Mouse (Mus musculus) stomach, postnatal 0 days (tissue): ENCODE measurements around the gene C1s2. TPM values are rescaled to one million over a fixed set of nuclear protein-coding genes. Genes with fewer than 3 reads are reported as not detected.

ENCODE experiments used
- ATAC-seq: fragments of 200-750 bp; cut with Nextera tagmentation; 2 replicates; pipeline ENCODE4 v1.8.0; 2017; ENCODE audit not compliant: low FRiP score, low TSS enrichment
- DNase-seq: peaks from one replicate; pipeline ENCODE4 v3.0.0-alpha.2; 2016; ENCODE audit warnings: low spot score
- H3K27ac ChIP-seq: fragments of 300-500 bp; sonication (generic); replicated peaks from 2 replicates; pipeline ENCODE4 v1.5.1; 2014; ENCODE audit warnings: mild to moderate bottlenecking, control low read depth
- H3K27me3 ChIP-seq: fragments of 300-500 bp; sonication (generic); 2 replicates; pipeline ENCODE4 v1.6.1; 2014; ENCODE audit warnings: low read length; ENCODE audit not compliant: control insufficient read depth, insufficient read depth
- H3K36me3 ChIP-seq: fragments of 300-500 bp; sonication (generic); 2 replicates; pipeline ENCODE4 v1.6.1; 2014; ENCODE audit warnings: low read length, mixed read lengths; ENCODE audit not compliant: control insufficient read depth, insufficient read depth
- H3K4me1 ChIP-seq: fragments of 300-500 bp; sonication (generic); replicated peaks from 2 replicates; pipeline ENCODE4 v1.6.1; 2014; ENCODE audit warnings: antibody characterized with exemption; ENCODE audit not compliant: control insufficient read depth, insufficient read depth
- H3K4me2 ChIP-seq: fragments of 300-500 bp; sonication (generic); replicated peaks from 2 replicates; pipeline ENCODE4 v1.6.1; 2014; ENCODE audit warnings: low read depth, mild to moderate bottlenecking, control low read depth, moderate library complexity
- H3K4me3 ChIP-seq: fragments of 300-500 bp; sonication (generic); 2 replicates; pipeline ENCODE4 v1.5.1; 2014; ENCODE audit warnings: low read depth, low read length, control low read depth
- H3K9ac ChIP-seq: fragments of 300-500 bp; sonication (generic); 2 replicates; pipeline ENCODE4 v1.6.1; 2014; ENCODE audit warnings: mild to moderate bottlenecking, low read length, control low read depth, mixed read lengths
- H3K9me3 ChIP-seq: fragments of 300-500 bp; sonication (generic); 2 replicates; pipeline ENCODE4 v1.6.1; 2016; ENCODE audit warnings: low read length; ENCODE audit not compliant: control insufficient read depth
- CTCF ChIP-seq: IDR thresholded peaks from 2 replicates; pipeline ENCODE4 v1.5.1; 2016; ENCODE audit warnings: antibody characterized with exemption, low read depth, mild to moderate bottlenecking, moderate library complexity
- EP300 ChIP-seq: optimal IDR thresholded peaks from 2 replicates; pipeline ENCODE3; 2016; ENCODE audit warnings: antibody characterized with exemption
- WGBS: fragments of 180-500 bp; shearing (Covaris S2); extraction: QIAGEN DNeasy Blood & Tissue Kit; methylation state at CpG from one replicate; pipeline ENCODE4 v1.1.7; 2014; 5-methylcytosine and 5-hydroxymethylcytosine counted together
- polyA plus RNA-seq: library from polyadenylated mRNA; unstranded; fragments of >200 nt; fragmentation: Nextera tagmentation; extraction: Ambion mirVana; gene quantifications from 2 replicates; pipeline ENCODE4 v1.2.1, GENCODE M21; 2015

The C1s2 gene
- polyA plus RNA-seq, 1 experiment from 2014 or later, result 0.05 TPM

DNA sequence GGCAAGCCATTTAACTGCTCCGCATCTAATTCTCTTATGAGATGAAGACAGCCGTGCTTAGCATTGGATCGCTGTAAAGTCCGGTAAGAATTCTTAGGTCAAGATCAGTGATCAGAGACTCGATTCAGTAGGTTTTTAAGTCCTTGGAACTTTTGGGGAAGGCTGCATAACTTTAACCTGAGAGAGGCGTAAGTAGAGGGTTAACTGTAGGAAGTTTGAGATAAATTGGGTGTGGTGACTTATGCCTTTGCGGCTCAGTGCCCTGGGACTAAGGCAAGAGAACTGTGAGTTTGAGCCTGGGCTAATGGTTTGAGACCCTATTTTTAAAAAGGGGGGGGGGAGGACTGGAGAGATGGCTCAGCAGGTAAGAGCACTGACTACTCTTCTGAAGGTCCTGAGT, 28.4 kb upstream of the C1s2 start:
- 72% methylated on average over 7 of the region's 7 CpGs for WGBS

DNA sequence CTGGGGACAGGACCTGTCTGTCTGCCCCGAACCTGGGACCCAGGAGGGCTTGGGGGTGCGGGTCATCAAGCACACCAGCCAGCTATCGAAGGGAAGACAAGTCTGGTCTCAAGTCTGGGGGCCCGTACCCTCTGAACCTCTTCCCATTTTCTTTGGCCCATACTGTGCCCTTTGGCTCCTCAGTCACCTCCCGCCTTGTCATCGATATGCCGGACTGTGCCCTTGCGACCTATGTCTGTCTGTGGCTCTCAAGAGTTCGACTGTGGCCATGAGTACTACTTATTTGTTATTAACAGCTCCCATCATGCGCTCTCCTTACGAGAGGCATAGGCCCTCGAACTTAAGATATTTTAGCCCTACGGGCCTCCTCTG, 27.5 kb upstream of the C1s2 start:
- Histone ChIP-seq H3K36me3 (no peaks in the 10 kb centered on the region), H3K4me3 (peak overlapping the region; percentile 72), H3K9me3 (no peaks in the 10 kb centered on the region), H3K4me1 (no peaks in the 10 kb centered on the region), H3K9ac (peak overlapping the region; percentile 62), H3K27ac (peak overlapping the region; percentile 81), H3K27me3 (no peaks in the 10 kb centered on the region), H3K4me2 (peak overlapping the region; percentile 75)
- no peak for DNase-seq
- WGBS, result 13% methylated on average over 13 of the region's 13 CpGs
- no peak for TF ChIP-seq CTCF
- no peak for ATAC-seq

More for the DNA sequence above, 28.4 kb upstream of the C1s2 start:
- ATAC-seq (no peak), DNase-seq (no peak)
- Histone ChIP-seq H3K4me3 (peak overlapping the region; percentile 72; the same call in 1 of the 2 replicates), H3K27me3 (no peaks in the 10 kb centered on the region), H3K27ac (no peak overlapping the region), H3K36me3 (no peaks in the 10 kb centered on the region), H3K9ac (no peak overlapping the region), H3K9me3 (no peaks in the 10 kb centered on the region), H3K4me1 (no peaks in the 10 kb centered on the region), H3K4me2 (peak overlapping the region; percentile 75)
- TF ChIP-seq CTCF, result no peak
- no peak for TF ChIP-seq EP300

DNA sequence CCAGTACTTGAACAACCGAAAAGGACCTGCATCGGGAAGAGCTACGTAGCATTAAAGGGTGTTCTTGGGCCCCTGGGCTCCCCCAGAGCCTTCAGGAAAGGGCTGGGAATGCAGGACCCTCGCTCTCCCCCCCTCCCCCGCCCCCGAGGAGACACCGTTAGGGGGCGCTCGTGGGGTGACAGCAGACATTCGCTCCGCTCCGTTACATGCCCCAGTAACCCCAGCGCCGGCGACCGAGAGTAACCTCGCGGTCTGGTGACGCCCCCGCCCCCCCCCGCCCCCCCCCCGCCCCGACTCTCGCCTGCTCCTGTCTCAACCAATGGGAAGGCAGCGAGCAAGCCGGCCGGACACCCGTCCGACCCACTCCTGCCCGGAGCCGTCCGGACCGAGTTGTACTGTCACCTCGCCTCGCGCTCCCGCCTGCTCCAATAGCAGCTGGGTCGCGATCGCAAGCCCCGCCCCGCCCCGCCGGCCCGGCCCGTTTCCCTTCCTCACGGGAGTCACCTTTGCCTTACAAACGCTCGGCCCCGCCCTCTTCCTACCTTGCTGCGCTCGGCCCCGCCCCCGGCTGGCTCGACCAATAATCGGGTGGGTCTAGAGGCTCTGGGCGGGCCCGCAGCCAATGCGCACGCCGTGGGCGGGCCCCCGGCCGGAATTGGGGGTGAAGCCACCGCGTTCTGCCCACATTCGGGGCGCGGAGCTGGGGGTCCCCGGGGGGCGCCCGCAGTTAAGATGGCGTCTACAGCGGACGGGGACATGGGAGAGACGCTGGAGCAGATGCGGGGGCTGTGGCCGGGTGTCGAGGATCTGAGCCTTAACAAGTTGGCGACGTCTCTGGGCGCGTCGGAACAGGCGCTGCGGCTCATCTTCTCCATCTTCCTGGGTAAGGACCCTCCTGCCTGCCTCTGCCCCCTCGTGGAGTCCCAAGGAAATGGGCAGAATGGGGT, 26.9 kb upstream of the C1s2 start, which contains the start of gene Lpcat3:
Gene Lpcat3 (plus strand): TSS at position 551 of the 947 bp plus-strand sequence.
- ATAC-seq (peak; percentile 98), DNase-seq (peak; percentile 100)
- Histone ChIP-seq H3K27me3 (no peaks in the 10 kb centered on the region), H3K4me1 (no peaks in the 10 kb centered on the region), H3K36me3 (no peaks in the 10 kb centered on the region), H3K9me3 (no peaks in the 10 kb centered on the region), H3K4me3 (peak within 1 kb of the TSS; percentile 72), H3K4me2 (peak within 1 kb of the TSS; percentile 75), H3K27ac (peak within 1 kb of the TSS; percentile 81), H3K9ac (peak within 1 kb of the TSS; percentile 62)
- WGBS, result 1% methylated on average over 65 of the region's 87 CpGs
- TF ChIP-seq EP300 (no peak), CTCF (peak; percentile 78)

DNA sequence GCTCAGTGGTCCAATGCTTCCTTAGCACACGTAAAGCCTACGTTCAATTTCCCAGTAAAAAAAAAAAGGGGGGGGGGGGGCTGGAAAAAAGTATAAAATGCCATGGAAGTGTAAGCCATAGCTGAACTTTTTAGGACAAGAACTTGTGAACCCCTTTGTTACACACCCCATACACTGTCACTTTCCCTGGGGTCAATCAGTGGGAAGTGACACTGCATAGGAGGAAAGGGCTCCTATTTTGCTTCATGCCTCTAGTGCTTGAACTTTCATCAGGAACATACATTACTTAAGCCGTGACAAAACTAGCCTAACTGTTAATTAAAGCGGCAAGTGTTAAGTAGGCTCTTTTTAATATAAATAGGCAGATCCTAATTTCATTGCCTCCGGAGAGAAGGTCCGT, 26.1 kb upstream of the C1s2 start:
- 28% methylated on average over 6 of the region's 6 CpGs for WGBS
- DNase-seq, result no peak

DNA sequence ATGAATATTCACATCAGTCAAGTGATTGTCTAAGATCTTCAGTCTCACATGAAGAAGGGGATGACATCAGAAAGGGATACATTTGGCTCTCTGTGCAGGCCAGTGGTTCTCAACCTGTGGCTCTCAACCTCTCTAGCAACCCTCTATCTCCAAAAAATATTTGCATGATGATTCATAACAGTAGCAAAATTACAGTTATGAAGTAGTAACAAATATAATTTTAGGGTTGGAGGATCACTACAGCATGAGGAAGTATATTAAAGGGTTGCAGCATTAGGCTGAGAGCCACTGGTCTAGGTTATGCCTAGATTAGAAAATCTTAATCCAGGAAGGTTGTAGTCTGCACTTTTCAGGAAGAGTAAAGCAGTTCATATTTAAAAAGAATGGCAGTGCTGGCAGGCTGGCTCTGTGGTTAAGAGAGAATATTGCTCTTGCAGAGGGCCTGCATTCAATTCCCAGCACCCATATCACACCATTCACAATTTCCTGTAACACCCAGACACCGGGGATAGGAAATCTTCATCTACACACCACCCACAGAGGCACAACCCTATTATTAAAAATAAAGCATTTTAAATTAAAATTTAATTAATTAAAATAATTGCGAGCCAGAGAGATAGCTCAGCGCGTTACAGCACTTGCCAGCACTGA, 25.4 kb upstream of the C1s2 start:
- DNase-seq, result no peak
- no peak for ATAC-seq
- TF ChIP-seq CTCF, result no peak
- TF ChIP-seq EP300, result no peak
- WGBS, result 87% methylated on average over 4 of the region's 4 CpGs
- H3K4me2 ChIP-seq, result no peak overlapping the region
- no peak overlapping the region for H3K27ac ChIP-seq
- H3K9ac ChIP-seq, result no peak overlapping the region
- H3K27me3 ChIP-seq, result no peaks in the 10 kb centered on the region
- H3K36me3 ChIP-seq, result no peaks in the 10 kb centered on the region
- H3K4me1 ChIP-seq, result no peaks in the 10 kb centered on the region
- no peaks in the 10 kb centered on the region for H3K9me3 ChIP-seq
- no peak overlapping the region for H3K4me3 ChIP-seq

More for the DNA sequence above, 26.1 kb upstream of the C1s2 start:
- no peaks in the 10 kb centered on the region for H3K27me3 ChIP-seq
- no peaks in the 10 kb centered on the region for H3K36me3 ChIP-seq
- TF ChIP-seq EP300, result no peak
- no peak for TF ChIP-seq CTCF
- ATAC-seq, result no peak
- 0 out of 2 replicates have a peak overlapping the region, but pooled peaks have one; percentile 57 for H3K9ac ChIP-seq
- peak overlapping the region; percentile 75 for H3K4me2 ChIP-seq
- H3K4me3 ChIP-seq, result peak overlapping the region; percentile 72
- no peak overlapping the region; the same call in 1 of the 2 replicates for H3K27ac ChIP-seq
- H3K9me3 ChIP-seq, result no peaks in the 10 kb centered on the region
- H3K4me1 ChIP-seq, result no peaks in the 10 kb centered on the region
